Mouse (Mus musculus): ENCODE measurements around the gene Tmem80.

DNA sequence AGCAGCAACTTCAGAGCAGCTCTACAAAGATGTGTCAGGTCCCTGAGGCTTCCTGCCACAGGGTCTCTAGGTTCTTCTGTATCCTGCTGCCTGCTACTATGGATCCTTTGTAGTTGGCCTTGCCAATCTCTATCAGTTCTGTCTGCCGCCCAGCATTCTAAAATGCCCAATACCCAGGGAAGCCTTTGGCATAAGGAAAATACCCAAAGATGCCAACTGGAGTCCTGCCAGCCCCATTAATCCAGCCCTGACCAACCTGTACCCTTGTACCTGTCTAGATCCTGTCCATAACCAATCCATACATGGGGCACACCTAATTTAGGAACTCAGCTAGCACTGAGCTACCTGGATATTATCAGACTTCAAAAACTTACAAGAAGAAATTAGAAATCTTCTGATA is 2.9 kb upstream of the Tmem80 start:
- TF ChIP-seq CTCF (IDR thresholded peaks at IDR 0.05; ENCODE audit: low read depth) (no peak), EP300 (IDR thresholded peaks at IDR 0.05; ENCODE audit: low read depth) (no peak)

Measured in heart, postnatal 0 days (tissue).